Mouse (Mus musculus) heart, embryonic 11.5 days (tissue): ENCODE measurements around the gene Dab1. TPM values are rescaled to one million over a fixed set of nuclear protein-coding genes. Genes with fewer than 3 reads are reported as not detected.
A peak's percentile ranks its signal among the peaks of the same experiment; 100 is the strongest.

Experiments
- ATAC-seq: fragments of 200-750 bp; cut with Nextera tagmentation; replicated peaks from 2 replicates; pipeline ENCODE4 v1.8.0; 2017; ENCODE audit warnings: moderate library complexity; ENCODE audit not compliant: insufficient number of reproducible peaks, low FRiP score, low TSS enrichment
- H3K27ac ChIP-seq: fragments of 300-500 bp; sonication (generic); 2 replicates; pipeline ENCODE4 v1.5.1; 2014; ENCODE audit warnings: mild to moderate bottlenecking, low read depth, low read length
- H3K27me3 ChIP-seq: fragments of 300-500 bp; sonication (generic); 2 replicates; pipeline ENCODE4 v1.6.1; 2014; ENCODE audit warnings: mild to moderate bottlenecking, low read length, mixed read lengths; ENCODE audit not compliant: control insufficient read depth, insufficient read depth
- H3K36me3 ChIP-seq: fragments of 300-500 bp; sonication (generic); 2 replicates; pipeline ENCODE4 v1.6.1; 2014; ENCODE audit warnings: mild to moderate bottlenecking, low read length, moderate library complexity, mixed read lengths; ENCODE audit not compliant: control insufficient read depth, insufficient read depth
- H3K4me1 ChIP-seq: fragments of 300-500 bp; sonication (generic); 2 replicates; pipeline ENCODE4 v1.6.1; 2014; ENCODE audit warnings: low read length; ENCODE audit not compliant: control insufficient read depth, insufficient read depth
- H3K4me2 ChIP-seq: fragments of 300-500 bp; sonication (generic); 2 replicates; pipeline ENCODE4 v1.6.1; 2014; ENCODE audit warnings: mild to moderate bottlenecking, moderate library complexity
- H3K4me3 ChIP-seq: fragments of 300-500 bp; sonication (generic); 2 replicates; pipeline ENCODE4 v1.5.1; 2014; ENCODE audit warnings: low read depth, low read length
- H3K9ac ChIP-seq: fragments of 300-500 bp; sonication (generic); 2 replicates; pipeline ENCODE4 v1.6.1; 2014; ENCODE audit warnings: mild to moderate bottlenecking, low read depth, low read length, moderate library complexity
- H3K9me3 ChIP-seq: fragments of 300-500 bp; sonication (generic); replicated peaks from 2 replicates; pipeline ENCODE4 v1.6.1; 2016; ENCODE audit warnings: low read length; ENCODE audit not compliant: control insufficient read depth
- WGBS: fragments of 180-500 bp; shearing (Covaris S2); extraction: QIAGEN DNeasy Blood & Tissue Kit; methylation state at CpG from one replicate; pipeline ENCODE4 v1.1.7; 2014; ENCODE audit not compliant: insufficient replicate concordance; 5-methylcytosine and 5-hydroxymethylcytosine counted together
- polyA plus RNA-seq: library from polyadenylated mRNA; unstranded; fragments of >200 nt; fragmentation: Nextera tagmentation; extraction: Ambion mirVana; gene quantifications from 2 replicates; pipeline ENCODE4 v1.2.1, GENCODE M21; 2014

Gene Dab1
- polyA plus RNA-seq, 1 experiment from 2014 or later: 1.9 TPM

DNA sequence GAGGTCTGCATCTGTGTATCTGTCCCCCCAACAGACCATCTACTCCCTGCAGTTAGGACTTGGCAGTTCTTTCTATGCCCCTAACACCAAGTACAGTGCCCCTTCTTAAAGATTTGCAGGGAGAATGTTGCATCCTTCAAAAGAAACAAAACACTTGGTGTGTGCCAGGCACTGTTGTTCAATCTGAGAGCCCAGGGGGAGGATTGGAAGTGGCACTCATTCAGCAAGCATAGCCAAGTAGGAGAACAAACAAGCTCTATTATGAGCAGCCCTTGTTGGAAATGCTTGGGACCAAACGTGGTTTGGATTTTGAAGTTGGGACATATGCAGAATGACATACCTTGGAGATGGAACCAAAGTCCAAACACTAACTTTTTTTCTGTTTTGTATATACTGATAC lies 1097.3 kb downstream of the Dab1 start:
- no peak for ATAC-seq
- no peak overlapping the region for H3K9ac ChIP-seq
- no peak overlapping the region for H3K4me2 ChIP-seq
- 64% methylated on average over 1 of the region's 1 CpGs for WGBS
- H3K9me3 ChIP-seq: no peaks in the 10 kb centered on the region
- H3K27ac ChIP-seq: no peak overlapping the region
- no peaks in the 10 kb centered on the region for H3K36me3 ChIP-seq
- H3K27me3 ChIP-seq: no peaks in the 10 kb centered on the region
- H3K4me1 ChIP-seq: peaks cover 9% of the 10 kb centered on the region; the same call in 1 of the 2 replicates
- H3K4me3 ChIP-seq: no peak overlapping the region

DNA sequence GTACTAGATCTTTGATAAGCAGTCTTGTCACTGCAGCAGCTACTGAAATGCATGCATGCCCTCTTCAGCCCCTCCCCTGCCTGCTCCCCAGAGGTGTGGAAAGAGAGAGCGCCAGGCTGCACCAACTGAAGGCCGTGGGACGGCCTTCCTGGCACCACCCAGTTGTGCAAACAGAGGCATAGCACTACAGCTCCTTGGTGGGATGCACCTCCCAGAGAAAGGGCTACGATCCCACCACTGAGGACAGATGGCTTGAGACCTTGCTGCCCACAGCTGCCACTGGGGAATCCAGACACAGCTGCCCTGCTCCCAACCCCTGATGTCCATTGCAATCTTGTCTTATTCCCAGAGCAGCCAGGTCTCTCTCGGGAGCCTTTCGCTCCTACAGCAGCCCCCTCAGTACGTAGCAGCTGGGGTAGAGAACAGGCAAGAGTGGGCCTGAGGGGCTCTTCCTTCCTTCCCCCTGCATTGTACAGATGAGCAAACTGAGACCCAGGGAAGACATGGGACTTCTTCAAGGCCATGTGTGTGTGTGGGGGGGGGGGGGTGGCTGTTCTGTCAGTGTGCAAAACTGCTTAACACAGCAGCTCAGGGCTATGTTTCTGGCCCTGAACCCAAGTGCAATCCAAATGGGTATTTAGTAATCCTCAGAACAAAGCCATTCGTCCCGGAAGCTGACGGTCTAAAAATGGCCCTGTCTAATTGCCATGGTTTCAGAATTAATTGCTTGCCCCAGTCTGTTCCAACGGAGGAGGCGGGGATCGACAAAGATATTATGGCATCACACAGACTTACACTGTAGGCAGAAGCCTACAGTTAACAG lies 1100.0 kb downstream of the Dab1 start:
- 0 out of 2 replicates have a peak, but pooled peaks have one; percentile 26 for ATAC-seq
- H3K27me3 ChIP-seq: no peaks in the 10 kb centered on the region
- H3K9me3 ChIP-seq: no peaks in the 10 kb centered on the region
- no peak overlapping the region for H3K9ac ChIP-seq
- H3K4me1 ChIP-seq: peaks cover 9% of the 10 kb centered on the region; the same call in 1 of the 2 replicates
- H3K4me3 ChIP-seq: no peak overlapping the region
- WGBS: 60% methylated on average over 13 of the region's 13 CpGs
- no peak overlapping the region for H3K27ac ChIP-seq
- H3K36me3 ChIP-seq: no peaks in the 10 kb centered on the region
- no peak overlapping the region for H3K4me2 ChIP-seq

DNA sequence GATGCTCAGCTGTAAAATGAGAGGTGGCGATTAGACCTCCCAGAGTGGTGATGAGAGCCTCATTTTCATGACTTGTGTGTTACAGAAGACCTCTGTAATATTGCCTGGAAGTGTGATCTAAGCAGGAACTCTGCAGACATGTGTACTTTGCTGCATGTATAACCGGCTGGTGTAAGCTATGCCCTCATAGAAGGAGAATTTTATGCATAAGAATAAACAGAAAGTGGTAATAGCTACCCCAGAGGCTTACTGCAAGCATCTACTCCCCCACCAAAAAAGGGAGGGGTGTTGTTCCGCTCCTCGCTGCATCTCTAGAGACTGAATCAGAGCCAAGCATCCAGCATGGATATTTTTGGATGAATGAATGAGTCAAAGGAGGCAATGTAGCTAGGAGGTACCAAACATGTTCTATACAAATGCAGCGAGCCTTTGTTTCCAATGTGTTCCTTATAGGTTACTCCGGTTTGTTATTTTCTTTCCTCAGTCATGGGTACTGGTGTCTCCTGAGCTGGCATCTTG lies 1104.4 kb downstream of the Dab1 start:
- Histone ChIP-seq H3K27me3 (no peaks in the 10 kb centered on the region), H3K4me1 (peaks cover 9% of the 10 kb centered on the region; the same call in 1 of the 2 replicates), H3K9me3 (no peaks in the 10 kb centered on the region), H3K27ac (no peak overlapping the region), H3K9ac (no peak overlapping the region), H3K36me3 (no peaks in the 10 kb centered on the region), H3K4me3 (no peak overlapping the region), H3K4me2 (no peak overlapping the region)
- WGBS: 73% methylated on average over 6 of the region's 6 CpGs
- ATAC-seq: no peak

DNA sequence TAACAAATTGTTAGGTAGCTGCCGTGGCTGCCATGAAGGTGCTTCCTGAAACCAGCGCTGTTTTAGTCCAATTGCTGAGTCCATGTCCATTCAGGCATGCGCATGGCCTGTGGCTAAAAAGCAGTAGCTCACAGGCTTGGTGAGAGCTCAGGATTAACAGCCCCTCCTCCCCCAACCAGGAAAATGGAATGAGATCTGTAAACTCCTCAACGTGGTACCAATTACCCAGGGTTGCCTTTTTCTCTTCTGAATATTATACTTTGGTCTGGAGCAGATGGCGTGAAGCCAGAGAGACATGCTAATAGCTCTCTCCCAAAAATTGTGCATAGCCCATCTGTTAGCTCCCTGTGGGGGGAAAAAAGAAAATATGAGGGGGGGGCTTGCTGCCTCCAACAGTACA lies 1105.1 kb downstream of the Dab1 start:
- H3K4me1 ChIP-seq: peaks cover 8% of the 10 kb centered on the region
- no peak for ATAC-seq
- 77% methylated on average over 5 of the region's 5 CpGs for WGBS
- no peak overlapping the region for H3K27ac ChIP-seq
- H3K4me3 ChIP-seq: no peak overlapping the region
- H3K9ac ChIP-seq: no peak overlapping the region
- H3K36me3 ChIP-seq: no peaks in the 10 kb centered on the region
- no peak overlapping the region for H3K4me2 ChIP-seq
- H3K9me3 ChIP-seq: no peaks in the 10 kb centered on the region
- H3K27me3 ChIP-seq: no peaks in the 10 kb centered on the region

GRCm38 (mm10) chr4:104725673-104726072 lies 1106.5 kb downstream of the Dab1 start:
- no peak overlapping the region for H3K9ac ChIP-seq
- no peak for ATAC-seq
- no peaks in the 10 kb centered on the region for H3K9me3 ChIP-seq
- H3K4me1 ChIP-seq: peaks cover 5% of the 10 kb centered on the region; the same call in 1 of the 2 replicates
- H3K27ac ChIP-seq: no peak overlapping the region
- no peaks in the 10 kb centered on the region for H3K27me3 ChIP-seq
- H3K4me2 ChIP-seq: no peak overlapping the region
- H3K4me3 ChIP-seq: no peak overlapping the region
- WGBS: 49% methylated on average over 3 of the region's 3 CpGs
- H3K36me3 ChIP-seq: no peaks in the 10 kb centered on the region

DNA sequence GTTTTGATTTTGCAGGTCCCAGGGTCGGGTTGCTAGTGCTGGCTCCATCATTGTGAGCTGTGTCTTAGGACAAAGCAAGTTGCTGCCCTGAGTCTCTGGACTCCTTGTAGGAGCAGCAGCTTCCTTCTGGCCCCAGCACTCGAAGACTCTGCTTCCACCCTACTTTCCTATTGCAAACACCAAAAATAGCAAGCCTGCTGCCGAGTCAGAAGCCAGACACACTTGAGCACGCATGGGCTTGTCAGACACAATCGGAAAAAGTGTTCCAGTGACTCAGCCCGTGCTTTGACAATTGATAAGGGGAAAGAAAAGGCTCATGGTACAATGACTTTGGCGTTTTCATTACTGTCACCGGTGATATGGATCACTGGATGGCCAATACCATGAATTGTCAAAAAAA lies 1110.0 kb downstream of the Dab1 start:
- Histone ChIP-seq H3K9me3 (no peaks in the 10 kb centered on the region), H3K36me3 (no peaks in the 10 kb centered on the region), H3K4me2 (no peak overlapping the region), H3K27ac (no peak overlapping the region; the same call in 1 of the 2 replicates), H3K4me1 (peaks cover 5% of the 10 kb centered on the region; the same call in 1 of the 2 replicates), H3K9ac (no peak overlapping the region), H3K4me3 (no peak overlapping the region), H3K27me3 (no peaks in the 10 kb centered on the region)
- no peak for ATAC-seq
- 33% methylated on average over 8 of the region's 8 CpGs for WGBS

- Histone ChIP-seq H3K36me3 (no peaks in the 10 kb centered on the region), H3K4me3 (no peak overlapping the region), H3K4me1 (peaks cover 12% of the 10 kb centered on the region), H3K4me2 (no peak overlapping the region), H3K27ac (no peak overlapping the region), H3K27me3 (peaks cover 3% of the 10 kb centered on the region; the same call in 1 of the 2 replicates), H3K9me3 (no peaks in the 10 kb centered on the region), H3K9ac (no peak overlapping the region)
- no peak for ATAC-seq
- WGBS: 51% methylated on average over 6 of the region's 6 CpGs
Measured at GRCm38 (mm10) chr4:104746500-104746899, 1127.3 kb downstream of the Dab1 start.

DNA sequence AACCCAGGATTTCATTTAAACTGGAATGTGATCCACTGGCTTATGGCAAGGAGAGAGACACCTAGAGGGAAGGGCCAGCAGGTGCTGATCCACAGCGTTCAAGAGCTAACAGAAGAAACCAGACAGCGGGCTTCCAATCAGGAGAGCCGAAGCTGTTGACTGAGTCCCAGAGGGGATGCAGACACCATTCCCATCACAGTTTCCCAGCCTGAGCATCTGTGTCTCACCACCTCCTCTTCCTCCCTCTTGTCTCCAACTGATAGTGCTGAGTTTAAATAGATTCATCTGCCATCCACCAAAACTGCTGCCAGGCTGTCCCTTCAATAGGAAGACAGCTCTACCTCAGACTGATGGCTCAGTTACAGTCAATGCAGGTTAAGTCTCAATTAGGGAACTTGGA lies 1134.9 kb downstream of the Dab1 start:
- Histone ChIP-seq H3K4me2 (no peak overlapping the region), H3K4me1 (no peaks in the 10 kb centered on the region), H3K4me3 (no peak overlapping the region), H3K27ac (no peak overlapping the region), H3K9me3 (no peaks in the 10 kb centered on the region), H3K27me3 (no peaks in the 10 kb centered on the region), H3K36me3 (no peaks in the 10 kb centered on the region), H3K9ac (no peak overlapping the region)
- no peak for ATAC-seq
- WGBS: 52% methylated on average over 3 of the region's 3 CpGs
